Mouse (Mus musculus) adipocyte (in vitro differentiated cells): ENCODE results near the gene Gm20605.

ENCODE experiments used
- DNase-seq: peaks from one replicate; pipeline ENCODE4 v3.0.0-alpha.2; 2016; ENCODE audit warnings: low spot score

The Gm20605 gene

GRCm38 (mm10) chr5:137628498-137629305 lies at the start of gene Gm20605, which contains the start of the genes Fbxo24 and Lrch4:
TSS of gene Gm20605 (plus strand) at chr5:137629175.
TSS of gene Fbxo24 (minus strand) at chr5:137629002.
TSS of gene Lrch4 (plus strand) at chr5:137629121.
- DNase-seq: peak; percentile 100

GRCm38 (mm10) chr5:137580246-137580645 lies 48.7 kb upstream of the Gm20605 start:
- DNase-seq: peak; percentile 40

- no peak for DNase-seq
These were observed 46.3 kb upstream of the Gm20605 start for GRCm38 (mm10) chr5:137582702-137583101.

GRCm38 (mm10) chr5:137583670-137584169 lies 45.3 kb upstream of the Gm20605 start:
- no peak for DNase-seq

- peak; percentile 65 for DNase-seq
These were observed 44.0 kb upstream of the Gm20605 start for GRCm38 (mm10) chr5:137584976-137585375.

GRCm38 (mm10) chr5:137590507-137590906 lies 38.5 kb upstream of the Gm20605 start:
- no peak for DNase-seq

GRCm38 (mm10) chr5:137595921-137596320 lies 33.1 kb upstream of the Gm20605 start:
- no peak for DNase-seq

- DNase-seq: no peak
These were observed 32.2 kb upstream of the Gm20605 start for GRCm38 (mm10) chr5:137596601-137597261.

GRCm38 (mm10) chr5:137597625-137598024 lies 31.4 kb upstream of the Gm20605 start:
- DNase-seq: no peak

- no peak for DNase-seq
These were observed 30.7 kb upstream of the Gm20605 start for GRCm38 (mm10) chr5:137598100-137598826.

GRCm38 (mm10) chr5:137599600-137599999 lies 29.4 kb upstream of the Gm20605 start:
- no peak for DNase-seq

- no peak for DNase-seq
These were observed 28.7 kb upstream of the Gm20605 start for GRCm38 (mm10) chr5:137600281-137600618.

GRCm38 (mm10) chr5:137600619-137601364 lies 28.2 kb upstream of the Gm20605 start, which contains the start of gene Mospd3:
TSS of gene Mospd3 (minus strand) at chr5:137601058.
- DNase-seq: peak; percentile 100

GRCm38 (mm10) chr5:137601365-137601729 lies 27.6 kb upstream of the Gm20605 start:
- no peak for DNase-seq

- no peak for DNase-seq
These were observed 20.9 kb upstream of the Gm20605 start for GRCm38 (mm10) chr5:137607860-137608653.

- DNase-seq: no peak
These were observed 20.3 kb upstream of the Gm20605 start for GRCm38 (mm10) chr5:137608654-137609190.

- no peak for DNase-seq
These were observed 19.7 kb upstream of the Gm20605 start for GRCm38 (mm10) chr5:137609292-137609691.

GRCm38 (mm10) chr5:137610056-137610455 lies 18.9 kb upstream of the Gm20605 start:
- DNase-seq: peak; percentile 57

- peak; percentile 86 for DNase-seq
These were observed 18.3 kb upstream of the Gm20605 start for GRCm38 (mm10) chr5:137610548-137611244.

GRCm38 (mm10) chr5:137611245-137611602 lies 17.8 kb upstream of the Gm20605 start:
- peak; percentile 86 for DNase-seq
